Mouse (Mus musculus) myocyte (in vitro differentiated cells): ENCODE data around the gene Speg. TPM values are rescaled to one million over a fixed set of nuclear protein-coding genes. Genes with fewer than 3 reads are reported as not detected.

Experiments used
- H3K27me3 ChIP-seq: one replicate; pipeline ENCODE4 v1.6.1; 2011; ENCODE audit not compliant: control insufficient read depth, insufficient read depth, insufficient read length
- H3K36me3 ChIP-seq: one replicate; pipeline ENCODE4 v1.6.1; 2011; ENCODE audit not compliant: control insufficient read depth, insufficient read depth
- H3K4me2 ChIP-seq: one replicate; pipeline ENCODE4 v1.6.1; 2011; ENCODE audit warnings: low read depth, control low read depth
- H3K4me3 ChIP-seq: one replicate; pipeline ENCODE4 v1.5.1; 2011; ENCODE audit warnings: mild to moderate bottlenecking, control low read depth, moderate library complexity
- H3K79me2 ChIP-seq: one replicate; pipeline ENCODE4 v1.6.1; 2011; ENCODE audit not compliant: control insufficient read depth, insufficient read depth
- H3ac ChIP-seq: one replicate; pipeline ENCODE4 v1.6.1; 2011; ENCODE audit not compliant: control insufficient read depth, insufficient read length
- CEBPB ChIP-seq: IDR thresholded peaks from 2 replicates; pipeline ENCODE4 v1.6.1; 2011; ENCODE audit warnings: mild to moderate bottlenecking, moderate library complexity; ENCODE audit not compliant: poor library complexity, insufficient read depth, severe bottlenecking
- E2F4 ChIP-seq: IDR thresholded peaks from one replicate; pipeline ENCODE4 v1.6.1; 2011; ENCODE audit warnings: mild to moderate bottlenecking, control low read depth, moderate library complexity; ENCODE audit not compliant: insufficient read depth
- MAX ChIP-seq: IDR thresholded peaks from one replicate; pipeline ENCODE4 v1.6.1; 2011; ENCODE audit warnings: low read depth, mild to moderate bottlenecking, control low read depth
- MYOD1 ChIP-seq, 3 experiments: IDR thresholded peaks; one replicate each; pipeline ENCODE4 v1.6.1; 2011; ENCODE audit warnings: control low read depth in 2 of 3, low read depth in 2 of 3, mild to moderate bottlenecking in 2 of 3, moderate library complexity in 1 of 3; ENCODE audit not compliant: insufficient read length in 2 of 3, control insufficient read depth in 1 of 3
- MYOG ChIP-seq, 3 experiments: IDR thresholded peaks; one replicate each; pipeline ENCODE4 v1.6.1; 2011; ENCODE audit warnings: control low read depth in 2 of 3, low read depth in 2 of 3, mild to moderate bottlenecking in 2 of 3; ENCODE audit not compliant: insufficient read length in 2 of 3, control insufficient read depth in 1 of 3, insufficient read depth in 1 of 3
- POLR2A ChIP-seq: IDR thresholded peaks from one replicate; pipeline ENCODE4 v1.6.1; 2011; ENCODE audit warnings: low read depth, mild to moderate bottlenecking, control low read depth, moderate library complexity; ENCODE audit not compliant: insufficient read length
- POLR2AphosphoS2 ChIP-seq: IDR thresholded peaks from one replicate; pipeline ENCODE4 v1.6.1; 2011; ENCODE audit warnings: low read depth, control low read depth; ENCODE audit not compliant: insufficient read length
- REST ChIP-seq: IDR thresholded peaks from one replicate; pipeline ENCODE4 v1.6.1; 2011; ENCODE audit warnings: mild to moderate bottlenecking, control low read depth, moderate library complexity; ENCODE audit not compliant: insufficient read depth, insufficient read length
- SRF ChIP-seq: IDR thresholded peaks from one replicate; pipeline ENCODE4 v1.6.1; 2011; ENCODE audit warnings: low read depth; ENCODE audit not compliant: control insufficient read depth, insufficient read length
- TCF12 ChIP-seq: IDR thresholded peaks from one replicate; pipeline ENCODE4 v1.6.1; 2011; ENCODE audit warnings: mild to moderate bottlenecking, control low read depth; ENCODE audit not compliant: poor library complexity, insufficient read depth, severe bottlenecking
- TCF3 ChIP-seq: IDR thresholded peaks from one replicate; pipeline ENCODE4 v1.6.1; 2011; ENCODE audit warnings: low read depth, control low read depth; ENCODE audit not compliant: insufficient read length
- USF1 ChIP-seq: IDR thresholded peaks from one replicate; pipeline ENCODE4 v1.6.1; 2011; ENCODE audit warnings: low read depth, mild to moderate bottlenecking, control low read depth, moderate library complexity
- polyA plus RNA-seq: library from polyadenylated mRNA; unstranded; fragments of >200 nt; fragmentation: generic; extraction: Trizol; gene quantifications from one replicate; pipeline ENCODE4 v1.2.1, GENCODE M21; 2012; ENCODE audit warnings: missing spikeins

The Speg gene
- polyA plus RNA-seq, 1 experiment, result 42.3 TPM

GRCm38 (mm10) chr1:75372450-75372849, 2.6 kb upstream of the Speg start:
- no peak for TF ChIP-seq SRF
- TF ChIP-seq MAX, result no peak
- no peak for TF ChIP-seq MYOD1 (IDR thresholded peaks at IDR 0.05; ENCODE audit: control insufficient read depth in 1 of 3, insufficient read length in 2 of 3, low read depth in 2 of 3)
- no peak for TF ChIP-seq REST
- TF ChIP-seq TCF12, result no peak
- TF ChIP-seq E2F4, result no peak
- TF ChIP-seq POLR2AphosphoS2, result no peak
- TF ChIP-seq MYOG (IDR thresholded peaks at IDR 0.05; ENCODE audit: control insufficient read depth in 1 of 3, insufficient read depth in 1 of 3, insufficient read length in 2 of 3, low read depth in 2 of 3), result no peak
- no peak for TF ChIP-seq CEBPB
- no peak overlapping the region for H3K4me2 ChIP-seq
- no peak overlapping the region for H3K4me3 ChIP-seq
- H3K79me2 ChIP-seq, result no peaks in the 10 kb centered on the region
- H3K36me3 ChIP-seq, result peaks cover 4% of the 10 kb centered on the region
- H3K27me3 ChIP-seq, result no peaks in the 10 kb centered on the region
- H3ac ChIP-seq, result no peak overlapping the region

- Histone ChIP-seq H3K36me3 (peaks cover 3% of the 10 kb centered on the region), H3K4me2 (no peak overlapping the region), H3K4me3 (no peak overlapping the region), H3K79me2 (no peaks in the 10 kb centered on the region), H3K27me3 (no peaks in the 10 kb centered on the region), H3ac (no peak overlapping the region)
- TF ChIP-seq CEBPB (no peak), USF1 (no peak), SRF (no peak)
Observed at GRCm38 (mm10) chr1:75373276-75373675, 1.8 kb upstream of the Speg start.

GRCm38 (mm10) chr1:75379196-75379595, 4.1 kb downstream of the Speg start:
- Histone ChIP-seq H3ac (no peak overlapping the region), H3K4me3 (no peak overlapping the region), H3K27me3 (no peaks in the 10 kb centered on the region), H3K4me2 (no peak overlapping the region), H3K79me2 (peaks cover 7% of the 10 kb centered on the region), H3K36me3 (no peaks in the 10 kb centered on the region)
- no peak for TF ChIP-seq POLR2A
- no peak for TF ChIP-seq CEBPB
- TF ChIP-seq TCF3, result no peak

- H3K4me3 ChIP-seq, result no peak overlapping the region
- H3K27me3 ChIP-seq, result no peaks in the 10 kb centered on the region
- H3K4me2 ChIP-seq, result peak overlapping the region; percentile 56
- H3K79me2 ChIP-seq, result peaks cover 7% of the 10 kb centered on the region
- H3K36me3 ChIP-seq, result no peaks in the 10 kb centered on the region
- TF ChIP-seq MYOG (IDR thresholded peaks at IDR 0.05; ENCODE audit: control insufficient read depth in 1 of 3, insufficient read depth in 1 of 3, insufficient read length in 2 of 3, low read depth in 2 of 3), result peak in 2 of 3 experiments; percentile 67 to 86
- TF ChIP-seq MAX, result no peak
- no peak for TF ChIP-seq E2F4
- TF ChIP-seq USF1, result no peak
- peak; percentile 34 for TF ChIP-seq TCF12
- no peak for TF ChIP-seq REST
- TF ChIP-seq POLR2AphosphoS2, result no peak
- no peak for TF ChIP-seq SRF
- peak; percentile 71 for TF ChIP-seq TCF3
- peak; percentile 86 to 99 (median 98) for TF ChIP-seq MYOD1 (IDR thresholded peaks at IDR 0.05; ENCODE audit: control insufficient read depth in 1 of 3, insufficient read length in 2 of 3, low read depth in 2 of 3)
- peak; percentile 38 for TF ChIP-seq POLR2A
- no peak for TF ChIP-seq CEBPB
- no peak overlapping the region for H3ac ChIP-seq
Observed at GRCm38 (mm10) chr1:75379931-75380330, 4.8 kb downstream of the Speg start.

- H3K4me2 ChIP-seq, result peak overlapping the region; percentile 96
- no peaks in the 10 kb centered on the region for H3K36me3 ChIP-seq
- H3ac ChIP-seq, result peak overlapping the region; percentile 55
- peak overlapping the region; percentile 51 for H3K4me3 ChIP-seq
- H3K27me3 ChIP-seq, result no peaks in the 10 kb centered on the region
- TF ChIP-seq POLR2A (no peak), MAX (no peak), USF1 (no peak), MYOD1 (IDR thresholded peaks at IDR 0.05; ENCODE audit: control insufficient read depth in 1 of 3, insufficient read length in 2 of 3, low read depth in 2 of 3) (no peak), SRF (no peak), TCF12 (no peak), POLR2AphosphoS2 (no peak), REST (no peak), TCF3 (no peak), CEBPB (no peak), MYOG (IDR thresholded peaks at IDR 0.05; ENCODE audit: control insufficient read depth in 1 of 3, insufficient read depth in 1 of 3, insufficient read length in 2 of 3, low read depth in 2 of 3) (no peak), E2F4 (no peak)
- H3K79me2 ChIP-seq, result peaks cover 7% of the 10 kb centered on the region
Observed at GRCm38 (mm10) chr1:75380951-75381350, 5.9 kb downstream of the Speg start.
